In genomic region chr14:37136110-37136509, GRCm38 (mm10) we compare ENCODE assay signal across 1 mouse cellular context.
TF ChIP-seq lines count a peak whose summit lies in the region.

No protein-coding gene starts in this region.

TF ChIP-seq in CH12.LX, 34 proteins besides CTCF, POLR2A, EP300 and RAD21 (continued from another document):
- TF ChIP-seq SIN3A (IDR thresholded peaks at IDR 0.05; ENCODE audit: low read length) (no peak), SMC3 (IDR thresholded peaks at IDR 0.05; ENCODE audit: low read depth, low read length) (no peak), ZC3H11A (IDR thresholded peaks at IDR 0.05; ENCODE audit: low read depth, low read length) (no peak), MXI1 (IDR thresholded peaks at IDR 0.05; ENCODE audit: low read depth, low read length) (no peak), CHD1 (IDR thresholded peaks at IDR 0.05; ENCODE audit: low read depth, low read length) (no peak), IRF4 (IDR thresholded peaks at IDR 0.05; ENCODE audit: low read depth, low read length) (no peak), MAX (IDR thresholded peaks at IDR 0.05; ENCODE audit: low read length) (no peak), BHLHE40 (IDR thresholded peaks at IDR 0.05; ENCODE audit: low read depth, low read length) (no peak), MAFK (IDR thresholded peaks at IDR 0.05; ENCODE audit: insufficient replicate concordance, low read length) (no peak), MAZ (IDR thresholded peaks at IDR 0.05; ENCODE audit: low read depth, low read length) (no peak)
